Mouse (Mus musculus): ENCODE measurements around the gene Psenen.

Psenen gene

GRCm38 (mm10) chr7:30563117-30563905 is at the start of gene Psenen, which contains the start of the genes U2af1l4 and Gm49396:
TSS of gene Psenen (minus strand) at chr7:30563627.
TSS of gene U2af1l4 (plus strand) at chr7:30563301.
TSS of gene Gm49396 (plus strand) at chr7:30563344.
- peak; percentile 98 for DNase-seq (ENCODE audit: low read depth)

- DNase-seq (ENCODE audit: low read depth) = no peak
Observed at GRCm38 (mm10) chr7:30612654-30613402, 49.4 kb upstream of the Psenen start, which contains the start of gene Upk1a. TSS of gene Upk1a (minus strand) at chr7:30612847.

- no peak for DNase-seq (ENCODE audit: low read depth)
Observed at GRCm38 (mm10) chr7:30610043-30610442, 46.6 kb upstream of the Psenen start.

GRCm38 (mm10) chr7:30608476-30608875 is 45.0 kb upstream of the Psenen start:
- DNase-seq (ENCODE audit: low read depth) = no peak

- no peak for DNase-seq (ENCODE audit: low read depth)
Observed at GRCm38 (mm10) chr7:30607706-30608309, 44.4 kb upstream of the Psenen start.

- DNase-seq (ENCODE audit: low read depth) = no peak
Observed at GRCm38 (mm10) chr7:30604944-30605343, 41.5 kb upstream of the Psenen start.

GRCm38 (mm10) chr7:30604424-30604823 is 41.0 kb upstream of the Psenen start:
- no peak for DNase-seq (ENCODE audit: low read depth)

GRCm38 (mm10) chr7:30602583-30602982 is 39.2 kb upstream of the Psenen start:
- no peak for DNase-seq (ENCODE audit: low read depth)

- no peak for DNase-seq (ENCODE audit: low read depth)
Observed at GRCm38 (mm10) chr7:30600651-30601050, 37.2 kb upstream of the Psenen start.

- DNase-seq (ENCODE audit: low read depth) = peak; percentile 83
Observed at GRCm38 (mm10) chr7:30599933-30600353, 36.5 kb upstream of the Psenen start.

- no peak for DNase-seq (ENCODE audit: low read depth)
Observed at GRCm38 (mm10) chr7:30598786-30599185, 35.4 kb upstream of the Psenen start, which contains the start of gene Zbtb32. TSS of gene Zbtb32 (minus strand) at chr7:30598909.

GRCm38 (mm10) chr7:30596811-30597210 is 33.4 kb upstream of the Psenen start:
- no peak for DNase-seq (ENCODE audit: low read depth)

- DNase-seq (ENCODE audit: low read depth) = no peak
Observed at GRCm38 (mm10) chr7:30596093-30596492, 32.7 kb upstream of the Psenen start.

- DNase-seq (ENCODE audit: low read depth) = no peak
Observed at GRCm38 (mm10) chr7:30594510-30595024, 31.1 kb upstream of the Psenen start.

GRCm38 (mm10) chr7:30593579-30594509 is 30.4 kb upstream of the Psenen start:
- no peak for DNase-seq (ENCODE audit: low read depth)

GRCm38 (mm10) chr7:30592772-30593423 is 29.5 kb upstream of the Psenen start:
- peak; percentile 21 for DNase-seq (ENCODE audit: low read depth)

GRCm38 (mm10) chr7:30591605-30591951 is 28.2 kb upstream of the Psenen start:
- no peak for DNase-seq (ENCODE audit: low read depth)

- no peak for DNase-seq (ENCODE audit: low read depth)
Observed at GRCm38 (mm10) chr7:30590927-30591604, 27.6 kb upstream of the Psenen start.

GRCm38 (mm10) chr7:30589435-30590301 is 26.2 kb upstream of the Psenen start:
- peak; percentile 71 for DNase-seq (ENCODE audit: low read depth)
